Mouse (Mus musculus) hindbrain, embryonic 15.5 days (tissue): ENCODE results near the gene Shisa2. TPM values are rescaled to one million over a fixed set of nuclear protein-coding genes. Genes with fewer than 3 reads are reported as not detected.
A peak's percentile ranks its signal among the peaks of the same experiment; 100 is the strongest.
"Not testable (repeated sequence)": the region's sequence is repeated elsewhere in the genome, so short reads cannot be mapped to it uniquely, and the experiment has no call there.

ENCODE experiments used
- ATAC-seq: fragments of 200-750 bp; cut with Nextera tagmentation; 2 replicates; pipeline ENCODE4 v1.8.0; 2017; ENCODE audit warnings: low read depth, moderate number of reproducible peaks, moderate TSS enrichment; ENCODE audit not compliant: low FRiP score
- H3K27ac ChIP-seq: fragments of 300-500 bp; sonication (generic); replicated peaks from 2 replicates; pipeline ENCODE4 v1.5.1; 2015; ENCODE audit warnings: mild to moderate bottlenecking, inconsistent platforms
- H3K27me3 ChIP-seq: fragments of 300-500 bp; sonication (generic); 2 replicates; pipeline ENCODE4 v1.6.1; 2015; ENCODE audit warnings: control low read depth, inconsistent platforms
- H3K36me3 ChIP-seq: fragments of 300-500 bp; sonication (generic); 2 replicates; pipeline ENCODE4 v1.6.1; 2015; ENCODE audit warnings: control low read depth, inconsistent platforms
- H3K4me1 ChIP-seq: fragments of 300-500 bp; sonication (generic); replicated peaks from 2 replicates; pipeline ENCODE4 v1.6.1; 2015; ENCODE audit warnings: control low read depth, inconsistent platforms
- H3K4me2 ChIP-seq: fragments of 300-500 bp; sonication (generic); 2 replicates; pipeline ENCODE4 v1.6.1; 2015; ENCODE audit warnings: moderate library complexity, mild to moderate bottlenecking, inconsistent platforms
- H3K4me3 ChIP-seq: fragments of 300-500 bp; sonication (generic); 2 replicates; pipeline ENCODE4 v1.5.1; 2015; ENCODE audit warnings: mild to moderate bottlenecking, inconsistent platforms
- H3K9ac ChIP-seq: fragments of 300-500 bp; sonication (generic); 2 replicates; pipeline ENCODE4 v1.6.1; 2015; ENCODE audit warnings: inconsistent platforms
- H3K9me3 ChIP-seq: fragments of 300-500 bp; sonication (generic); 2 replicates; pipeline ENCODE4 v1.6.1; 2016; ENCODE audit warnings: control low read depth, inconsistent platforms
- WGBS: fragments of 180-500 bp; shearing (Covaris S2); methylation state at CpG from one replicate; pipeline ENCODE4 v1.1.7; 2015; 5-methylcytosine and 5-hydroxymethylcytosine counted together
- polyA plus RNA-seq: library from polyadenylated mRNA; unstranded; fragments of >200 nt; fragmentation: Nextera tagmentation; extraction: Ambion mirVana; gene quantifications from 2 replicates; pipeline ENCODE4 v1.2.1, GENCODE M21; 2015

Gene Shisa2
- polyA plus RNA-seq, 1 experiment from 2014 or later = 5.4 TPM

- 55% methylated on average over 14 of the region's 14 CpGs for WGBS
- no peak for ATAC-seq
Observed at GRCm38 (mm10) chr14:59612920-59613625, 12.0 kb upstream of the Shisa2 start.

GRCm38 (mm10) chr14:59614149-59614548 is 11.0 kb upstream of the Shisa2 start:
- H3K4me3 ChIP-seq, H3K36me3 ChIP-seq, H3K27ac ChIP-seq, H3K4me2 ChIP-seq, H3K9ac ChIP-seq, ATAC-seq, H3K27me3 ChIP-seq, H3K4me1 ChIP-seq, H3K9me3 ChIP-seq: not testable (repeated sequence)
- WGBS = 84% methylated on average over 3 of the region's 3 CpGs

More at GRCm38 (mm10) chr14:59612920-59613625, 12.0 kb upstream of the Shisa2 start:
- Histone ChIP-seq H3K4me1 (no peaks in the 10 kb centered on the region), H3K4me3 (no peak overlapping the region), H3K4me2 (no peak overlapping the region), H3K36me3 (no peaks in the 10 kb centered on the region), H3K27me3 (no peaks in the 10 kb centered on the region), H3K9ac (no peak overlapping the region), H3K27ac (no peak overlapping the region), H3K9me3 (no peaks in the 10 kb centered on the region)

- H3K9me3 ChIP-seq = no peaks in the 10 kb centered on the region
- no peaks in the 10 kb centered on the region; the same call in 1 of the 2 replicates for H3K27me3 ChIP-seq
- no peak for ATAC-seq
- H3K4me1 ChIP-seq = no peaks in the 10 kb centered on the region
- no peak overlapping the region for H3K4me3 ChIP-seq
- 79% methylated on average over 7 of the region's 7 CpGs for WGBS
- H3K36me3 ChIP-seq = no peaks in the 10 kb centered on the region
- no peak overlapping the region for H3K27ac ChIP-seq
- no peak overlapping the region for H3K9ac ChIP-seq
- no peak overlapping the region for H3K4me2 ChIP-seq
Observed at GRCm38 (mm10) chr14:59616802-59617201, 8.3 kb upstream of the Shisa2 start.

- no peak for ATAC-seq
- Histone ChIP-seq H3K9me3 (no peaks in the 10 kb centered on the region), H3K9ac (no peak overlapping the region), H3K27me3 (peaks cover 7% of the 10 kb centered on the region), H3K4me1 (peaks cover 25% of the 10 kb centered on the region), H3K4me3 (no peak overlapping the region), H3K4me2 (no peak overlapping the region), H3K27ac (no peak overlapping the region), H3K36me3 (no peaks in the 10 kb centered on the region)
- WGBS = 42% methylated on average over 9 of the region's 9 CpGs
Observed at GRCm38 (mm10) chr14:59624326-59624885, 702 bp upstream of the Shisa2 start.

GRCm38 (mm10) chr14:59625806-59626364 is 777 bp downstream of the Shisa2 start:
- Histone ChIP-seq H3K27ac (peak overlapping the region; percentile 70), H3K36me3 (no peaks in the 10 kb centered on the region), H3K9me3 (no peaks in the 10 kb centered on the region), H3K27me3 (peaks cover 7% of the 10 kb centered on the region; the same call in 1 of the 2 replicates), H3K4me3 (peak overlapping the region; percentile 62), H3K9ac (peak overlapping the region; percentile 55), H3K4me1 (peaks cover 25% of the 10 kb centered on the region), H3K4me2 (peak overlapping the region; percentile 81)
- ATAC-seq = peak; percentile 47
- under 1% methylated on average over 51 of the region's 51 CpGs for WGBS

- Histone ChIP-seq H3K4me3 (peak overlapping the region; percentile 62), H3K9me3 (no peaks in the 10 kb centered on the region), H3K27me3 (peaks cover 7% of the 10 kb centered on the region; the same call in 1 of the 2 replicates), H3K4me2 (peak overlapping the region; percentile 81), H3K36me3 (no peaks in the 10 kb centered on the region), H3K27ac (no peak overlapping the region), H3K4me1 (peaks cover 25% of the 10 kb centered on the region), H3K9ac (peak overlapping the region; percentile 55; the same call in 1 of the 2 replicates)
- ATAC-seq = no peak
- 37% methylated on average over 8 of the region's 8 CpGs for WGBS
Observed at GRCm38 (mm10) chr14:59626711-59627110, 1.6 kb downstream of the Shisa2 start.

GRCm38 (mm10) chr14:59627142-59627680 is 2.1 kb downstream of the Shisa2 start:
- Histone ChIP-seq H3K4me3 (peak overlapping the region; percentile 62), H3K9ac (no peak overlapping the region), H3K4me1 (peaks cover 25% of the 10 kb centered on the region), H3K27me3 (peaks cover 7% of the 10 kb centered on the region; the same call in 1 of the 2 replicates), H3K36me3 (no peaks in the 10 kb centered on the region), H3K9me3 (no peaks in the 10 kb centered on the region), H3K27ac (no peak overlapping the region), H3K4me2 (peak overlapping the region; percentile 81)
- no peak for ATAC-seq
- 35% methylated on average over 9 of the region's 9 CpGs for WGBS

- WGBS = 29% methylated on average over 7 of the region's 7 CpGs
- peak overlapping the region; percentile 81 for H3K4me2 ChIP-seq
- ATAC-seq = peak; percentile 47; the same call in 1 of the 2 replicates
- no peaks in the 10 kb centered on the region for H3K36me3 ChIP-seq
- no peaks in the 10 kb centered on the region for H3K9me3 ChIP-seq
- H3K27me3 ChIP-seq = peaks cover 7% of the 10 kb centered on the region; the same call in 1 of the 2 replicates
- H3K4me3 ChIP-seq = peak overlapping the region; percentile 62
- no peak overlapping the region for H3K9ac ChIP-seq
- H3K4me1 ChIP-seq = peaks cover 25% of the 10 kb centered on the region
- H3K27ac ChIP-seq = no peak overlapping the region
Observed at GRCm38 (mm10) chr14:59627823-59628222, 2.7 kb downstream of the Shisa2 start.

GRCm38 (mm10) chr14:59629308-59629707 is 4.2 kb downstream of the Shisa2 start:
- WGBS = 89% methylated on average over 15 of the region's 15 CpGs
- H3K4me3 ChIP-seq = no peak overlapping the region
- peaks cover 25% of the 10 kb centered on the region for H3K4me1 ChIP-seq
- H3K4me2 ChIP-seq = no peak overlapping the region
- H3K27ac ChIP-seq = no peak overlapping the region
- no peak for ATAC-seq
- H3K9ac ChIP-seq = no peak overlapping the region
- no peaks in the 10 kb centered on the region for H3K9me3 ChIP-seq
- H3K36me3 ChIP-seq = no peaks in the 10 kb centered on the region
- no peaks in the 10 kb centered on the region for H3K27me3 ChIP-seq

- Histone ChIP-seq H3K4me3 (no peak overlapping the region), H3K4me1 (peaks cover 25% of the 10 kb centered on the region), H3K9me3 (no peaks in the 10 kb centered on the region), H3K9ac (no peak overlapping the region), H3K4me2 (no peak overlapping the region), H3K27me3 (no peaks in the 10 kb centered on the region), H3K36me3 (no peaks in the 10 kb centered on the region), H3K27ac (no peak overlapping the region)
- 83% methylated on average over 9 of the region's 9 CpGs for WGBS
- no peak for ATAC-seq
Observed at GRCm38 (mm10) chr14:59630096-59630495, 5.0 kb downstream of the Shisa2 start.

GRCm38 (mm10) chr14:59632067-59632466 is 7.0 kb downstream of the Shisa2 start:
- Histone ChIP-seq H3K27me3 (no peaks in the 10 kb centered on the region), H3K4me1 (peaks cover 9% of the 10 kb centered on the region), H3K9me3 (no peaks in the 10 kb centered on the region), H3K4me3 (no peak overlapping the region), H3K9ac (no peak overlapping the region), H3K36me3 (no peaks in the 10 kb centered on the region), H3K4me2 (no peak overlapping the region), H3K27ac (no peak overlapping the region)
- no peak for ATAC-seq
- 97% methylated on average over 6 of the region's 6 CpGs for WGBS

GRCm38 (mm10) chr14:59633295-59633898 is 8.3 kb downstream of the Shisa2 start:
- Histone ChIP-seq H3K4me2 (no peak overlapping the region), H3K36me3 (no peaks in the 10 kb centered on the region), H3K4me3 (no peak overlapping the region), H3K9ac (no peak overlapping the region), H3K27ac (no peak overlapping the region), H3K4me1 (no peaks in the 10 kb centered on the region; the same call in 1 of the 2 replicates), H3K27me3 (no peaks in the 10 kb centered on the region), H3K9me3 (no peaks in the 10 kb centered on the region)
- no peak for ATAC-seq
- WGBS = 77% methylated on average over 5 of the region's 5 CpGs
